Mouse (Mus musculus): ENCODE measurements around the gene Zfp865. TPM values are rescaled to one million over a fixed set of nuclear protein-coding genes. Genes with fewer than 3 reads are reported as not detected.
A peak's percentile ranks its signal among the peaks of the same experiment; 100 is the strongest.
"Not testable (repeated sequence)": the region's sequence is repeated elsewhere in the genome, so short reads cannot be mapped to it uniquely, and the experiment has no call there.

The Zfp865 gene
- polyA plus RNA-seq, 1 experiment from 2014 or later, result 1.4 TPM

- H3K36me3 ChIP-seq, result peaks cover 51% of the 10 kb centered on the region
- H3K4me2 ChIP-seq, result peak overlapping the region; percentile 98
These were observed 44.7 kb downstream of the Zfp865 start for GRCm38 (mm10) chr7:5064886-5065285.

GRCm38 (mm10) chr7:5073586-5073985 lies 53.4 kb downstream of the Zfp865 start:
- peaks cover 99% of the 10 kb centered on the region for H3K36me3 ChIP-seq
- peaks cover 70% of the 10 kb centered on the region for H3K4me1 ChIP-seq (replicated peaks)
- H3K27me3 ChIP-seq, result no peaks in the 10 kb centered on the region
- ATAC-seq (ENCODE audit: low read depth), result peak; percentile 78
- H3K9ac ChIP-seq, result peak overlapping the region; percentile 64
- H3K4me2 ChIP-seq, result peak overlapping the region; percentile 59
- peak; percentile 66 for DNase-seq
- peak overlapping the region; percentile 89 for H3K27ac ChIP-seq
- H3K9me3 ChIP-seq (replicated peaks), result no peaks in the 10 kb centered on the region
- peak overlapping the region; percentile 25 for H3K4me3 ChIP-seq (replicated peaks)
- 7% methylated on average over 1 of the region's 1 CpGs for WGBS (ENCODE audit: insufficient replicate concordance)

More at GRCm38 (mm10) chr7:5064886-5065285, 44.7 kb downstream of the Zfp865 start:
- H3K27ac ChIP-seq, result no peak overlapping the region
- peaks cover 56% of the 10 kb centered on the region for H3K4me1 ChIP-seq (replicated peaks)
- ATAC-seq (ENCODE audit: low read depth) (no peak), DNase-seq (no peak)
- no peaks in the 10 kb centered on the region for H3K9me3 ChIP-seq (replicated peaks)
- peak overlapping the region; percentile 92; the same call in 1 of the 2 replicates for H3K9ac ChIP-seq
- H3K4me3 ChIP-seq (replicated peaks), result peak overlapping the region; percentile 82
- 79% methylated on average over 6 of the region's 6 CpGs for WGBS (ENCODE audit: insufficient replicate concordance)
- no peaks in the 10 kb centered on the region for H3K27me3 ChIP-seq

GRCm38 (mm10) chr7:5074984-5075383 lies 54.8 kb downstream of the Zfp865 start:
- ATAC-seq (ENCODE audit: low read depth) (no peak), DNase-seq (no peak)
- Histone ChIP-seq H3K27ac (peak overlapping the region; percentile 64), H3K9ac (0 out of 2 replicates have a peak overlapping the region, but pooled peaks have one; percentile 29), H3K36me3 (peaks cover 92% of the 10 kb centered on the region), H3K4me3 (replicated peaks) (no peak overlapping the region), H3K27me3 (no peaks in the 10 kb centered on the region), H3K4me1 (replicated peaks) (peaks cover 73% of the 10 kb centered on the region), H3K4me2 (0 out of 2 replicates have a peak overlapping the region, but pooled peaks have one; percentile 3), H3K9me3 (replicated peaks) (no peaks in the 10 kb centered on the region)
- WGBS (ENCODE audit: insufficient replicate concordance), result 87% methylated on average over 5 of the region's 5 CpGs

- Histone ChIP-seq H3K4me1 (replicated peaks) (peaks cover 71% of the 10 kb centered on the region), H3K27ac (peak overlapping the region; percentile 83), H3K9ac (0 out of 2 replicates have a peak overlapping the region, but pooled peaks have one; percentile 14), H3K27me3 (no peaks in the 10 kb centered on the region), H3K4me3 (replicated peaks) (no peak overlapping the region), H3K9me3 (replicated peaks) (no peaks in the 10 kb centered on the region), H3K4me2 (peak overlapping the region; percentile 34), H3K36me3 (peaks cover 74% of the 10 kb centered on the region)
- DNase-seq (peak; percentile 50), ATAC-seq (ENCODE audit: low read depth) (peak; percentile 17; the same call in 1 of the 2 replicates)
- WGBS (ENCODE audit: insufficient replicate concordance), result 41% methylated on average over 2 of the region's 2 CpGs
These were observed 56.8 kb downstream of the Zfp865 start for GRCm38 (mm10) chr7:5076931-5077330.

- DNase-seq; H3K27me3 ChIP-seq; H3K9me3 ChIP-seq (replicated peaks); ATAC-seq (ENCODE audit: low read depth): not testable (repeated sequence)
- peaks cover 71% of the 10 kb centered on the region for H3K4me1 ChIP-seq (replicated peaks)
- peak overlapping the region; percentile 95 for H3K27ac ChIP-seq
- H3K4me2 ChIP-seq, result peak overlapping the region; percentile 84
- peak overlapping the region; percentile 90 for H3K4me3 ChIP-seq (replicated peaks)
- 36% methylated on average over 9 of the region's 13 CpGs for WGBS (ENCODE audit: insufficient replicate concordance)
- H3K9ac ChIP-seq, result peak overlapping the region; percentile 98
- peaks cover 72% of the 10 kb centered on the region for H3K36me3 ChIP-seq
These were observed 59.3 kb downstream of the Zfp865 start for GRCm38 (mm10) chr7:5079365-5080009.

GRCm38 (mm10) chr7:5080010-5080751 lies 60.0 kb downstream of the Zfp865 start, which contains the start of gene Epn1:
Gene Epn1 (plus strand): TSS chr7:5080235.
- WGBS (ENCODE audit: insufficient replicate concordance), result under 1% methylated on average over 79 of the region's 81 CpGs
- H3K4me1 ChIP-seq (replicated peaks), result peaks cover 71% of the 10 kb centered on the region
- H3K9ac ChIP-seq, result peak within 1 kb of the TSS; percentile 98
- H3K27me3 ChIP-seq, result no peaks in the 10 kb centered on the region
- H3K36me3 ChIP-seq, result peaks cover 72% of the 10 kb centered on the region
- DNase-seq, result peak; percentile 93
- H3K9me3 ChIP-seq (replicated peaks), result no peaks in the 10 kb centered on the region
- peak within 1 kb of the TSS; percentile 90 for H3K4me3 ChIP-seq (replicated peaks)
- peak within 1 kb of the TSS; percentile 95 for H3K27ac ChIP-seq
- peak; percentile 90 for ATAC-seq (ENCODE audit: low read depth)
- peak within 1 kb of the TSS; percentile 84 for H3K4me2 ChIP-seq

- DNase-seq (no peak), ATAC-seq (ENCODE audit: low read depth) (no peak)
- H3K36me3 ChIP-seq, result peaks cover 72% of the 10 kb centered on the region
- H3K9me3 ChIP-seq (replicated peaks), result no peaks in the 10 kb centered on the region
- H3K9ac ChIP-seq, result peak overlapping the region; percentile 98
- WGBS (ENCODE audit: insufficient replicate concordance), result 6% methylated on average over 6 of the region's 6 CpGs
- H3K4me2 ChIP-seq, result peak overlapping the region; percentile 84
- H3K4me1 ChIP-seq (replicated peaks), result peaks cover 71% of the 10 kb centered on the region
- H3K27me3 ChIP-seq, result no peaks in the 10 kb centered on the region
- H3K4me3 ChIP-seq (replicated peaks), result peak overlapping the region; percentile 90
- H3K27ac ChIP-seq, result peak overlapping the region; percentile 95
These were observed 60.6 kb downstream of the Zfp865 start for GRCm38 (mm10) chr7:5080815-5081214.

GRCm38 (mm10) chr7:5081241-5081640 lies 61.1 kb downstream of the Zfp865 start:
- no peaks in the 10 kb centered on the region for H3K27me3 ChIP-seq
- H3K9me3 ChIP-seq (replicated peaks), result no peaks in the 10 kb centered on the region
- ATAC-seq (ENCODE audit: low read depth) (peak; percentile 56), DNase-seq (peak; percentile 66)
- peaks cover 71% of the 10 kb centered on the region for H3K4me1 ChIP-seq (replicated peaks)
- peaks cover 73% of the 10 kb centered on the region for H3K36me3 ChIP-seq
- H3K4me3 ChIP-seq (replicated peaks), result peak overlapping the region; percentile 90
- WGBS (ENCODE audit: insufficient replicate concordance), result 16% methylated on average over 6 of the region's 6 CpGs
- H3K27ac ChIP-seq, result peak overlapping the region; percentile 95
- H3K4me2 ChIP-seq, result peak overlapping the region; percentile 84
- H3K9ac ChIP-seq, result peak overlapping the region; percentile 98

- Histone ChIP-seq H3K36me3 (peaks cover 73% of the 10 kb centered on the region), H3K27me3 (no peaks in the 10 kb centered on the region), H3K9me3 (replicated peaks) (no peaks in the 10 kb centered on the region), H3K4me2 (peak overlapping the region; percentile 84), H3K27ac (peak overlapping the region; percentile 95), H3K9ac (peak overlapping the region; percentile 98), H3K4me3 (replicated peaks) (peak overlapping the region; percentile 90), H3K4me1 (replicated peaks) (peaks cover 69% of the 10 kb centered on the region)
- ATAC-seq (ENCODE audit: low read depth) (no peak), DNase-seq (no peak)
- 80% methylated on average over 2 of the region's 2 CpGs for WGBS (ENCODE audit: insufficient replicate concordance)
These were observed 61.8 kb downstream of the Zfp865 start for GRCm38 (mm10) chr7:5081939-5082338.

GRCm38 (mm10) chr7:5083325-5084105 lies 63.3 kb downstream of the Zfp865 start:
- no peaks in the 10 kb centered on the region for H3K9me3 ChIP-seq (replicated peaks)
- 0 out of 2 replicates have a peak overlapping the region, but pooled peaks have one; percentile 30 for H3K9ac ChIP-seq

More at GRCm38 (mm10) chr7:5083325-5084105, 63.3 kb downstream of the Zfp865 start:
- Histone ChIP-seq H3K4me1 (replicated peaks) (peaks cover 71% of the 10 kb centered on the region), H3K27me3 (no peaks in the 10 kb centered on the region), H3K4me2 (peak overlapping the region; percentile 28), H3K4me3 (replicated peaks) (peak overlapping the region; percentile 15), H3K36me3 (peaks cover 73% of the 10 kb centered on the region), H3K27ac (peak overlapping the region; percentile 32)
- WGBS (ENCODE audit: insufficient replicate concordance), result 83% methylated on average over 18 of the region's 18 CpGs
- ATAC-seq (ENCODE audit: low read depth) (no peak), DNase-seq (no peak)

All from liver, embryonic 13.5 days (tissue).